Mouse (Mus musculus): ENCODE data around the gene H2al1j. TPM values are rescaled to one million over a fixed set of nuclear protein-coding genes. Genes with fewer than 3 reads are reported as not detected.
"Not testable (repeated sequence)": the region's sequence is repeated elsewhere in the genome, so short reads cannot be mapped to it uniquely, and the experiment has no call there.

Gene H2al1j
- total and polyA plus RNA-seq, 2 experiments from 2014 or later = not detected

DNA sequence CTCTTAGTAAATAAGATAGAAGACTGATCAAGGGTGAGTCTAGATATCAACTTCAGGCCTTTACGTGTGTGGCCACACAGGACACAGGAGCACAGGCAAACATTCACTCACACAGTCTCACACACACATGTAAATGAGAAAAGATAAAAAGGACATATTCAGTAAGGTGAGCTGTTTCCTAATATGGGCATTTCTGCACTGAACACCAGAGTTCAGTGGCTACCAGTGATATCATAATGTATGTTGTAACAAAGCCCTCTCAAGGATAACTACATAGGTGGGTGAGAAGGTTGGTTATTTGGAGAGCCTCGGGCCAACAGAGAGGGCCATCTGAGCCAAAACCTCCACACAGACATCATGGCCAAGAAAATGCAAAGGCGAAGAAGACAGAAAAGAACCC lies 16.0 kb upstream of the H2al1j start, which contains the start of gene H2al1e:
Gene H2al1e (plus strand): TSS at position 301 of the 400 bp plus-strand sequence.
- H3K9ac ChIP-seq (replicated peaks; ENCODE audit: low read depth, low read length); H3K27ac ChIP-seq (ENCODE audit: low read depth); H3K36me3 ChIP-seq (replicated peaks; ENCODE audit: control insufficient read depth, insufficient read depth, low read length); DNase-seq (ENCODE audit: low spot score); H3K27me3 ChIP-seq (ENCODE audit: control insufficient read depth, insufficient read depth, low read length); ATAC-seq (ENCODE audit: insufficient read depth, low read depth); H3K4me1 ChIP-seq (ENCODE audit: control insufficient read depth, insufficient read depth); H3K4me3 ChIP-seq (ENCODE audit: low read depth, low read length); H3K9me3 ChIP-seq (replicated peaks; ENCODE audit: control insufficient read depth, low read length); H3K4me2 ChIP-seq (ENCODE audit: low read depth, low read length): not testable (repeated sequence)
- no CpG with 5 or more reads among the region's 3 CpGs for WGBS

DNA sequence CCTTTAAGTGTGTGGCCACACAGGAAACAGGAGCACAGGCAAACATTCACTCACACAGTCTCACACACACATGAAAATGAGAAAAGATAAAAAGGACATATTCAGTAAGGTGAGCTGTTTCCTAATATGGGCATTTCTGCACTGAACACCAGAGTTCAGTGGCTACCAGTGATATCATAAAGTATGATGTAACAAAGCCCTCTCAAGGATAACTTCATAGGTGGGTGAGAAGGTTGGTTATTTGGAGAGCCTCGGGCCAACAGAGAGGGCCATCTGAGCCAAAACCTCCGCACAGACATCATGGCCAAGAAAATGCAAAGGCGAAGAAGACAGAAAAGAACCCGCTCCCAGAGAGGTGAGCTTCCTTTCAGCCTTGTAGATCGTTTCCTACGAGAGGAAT lies 12.8 kb upstream of the H2al1j start, which contains the start of gene H2al1f:
Gene H2al1f (plus strand): TSS at position 301 of the 400 bp plus-strand sequence.
- not testable (repeated sequence) for H3K4me1 ChIP-seq (ENCODE audit: control insufficient read depth, insufficient read depth); H3K36me3 ChIP-seq (replicated peaks; ENCODE audit: control insufficient read depth, insufficient read depth, low read length); ATAC-seq (ENCODE audit: insufficient read depth, low read depth); H3K4me3 ChIP-seq (ENCODE audit: low read depth, low read length); H3K9ac ChIP-seq (replicated peaks; ENCODE audit: low read depth, low read length); DNase-seq (ENCODE audit: low spot score); H3K9me3 ChIP-seq (replicated peaks; ENCODE audit: control insufficient read depth, low read length); H3K27ac ChIP-seq (ENCODE audit: low read depth); H3K4me2 ChIP-seq (ENCODE audit: low read depth, low read length); H3K27me3 ChIP-seq (ENCODE audit: control insufficient read depth, insufficient read depth, low read length)
- no CpG with 5 or more reads among the region's 6 CpGs for WGBS

DNA sequence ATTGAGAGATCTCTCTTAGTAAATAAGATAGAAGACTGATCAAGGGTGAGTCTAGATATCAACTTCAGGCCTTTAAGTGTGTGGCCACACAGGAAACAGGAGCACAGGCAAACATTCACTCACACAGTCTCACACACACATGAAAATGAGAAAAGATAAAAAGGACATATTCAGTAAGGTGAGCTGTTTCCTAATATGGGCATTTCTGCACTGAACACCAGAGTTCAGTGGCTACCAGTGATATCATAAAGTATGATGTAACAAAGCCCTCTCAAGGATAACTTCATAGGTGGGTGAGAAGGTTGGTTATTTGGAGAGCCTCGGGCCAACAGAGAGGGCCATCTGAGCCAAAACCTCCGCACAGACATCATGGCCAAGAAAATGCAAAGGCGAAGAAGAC lies 9.7 kb upstream of the H2al1j start, which contains the start of gene H2al1g:
Gene H2al1g (plus strand): TSS at position 301 of the 400 bp plus-strand sequence.
- not testable (repeated sequence) for H3K27me3 ChIP-seq (ENCODE audit: control insufficient read depth, insufficient read depth, low read length); H3K4me2 ChIP-seq (ENCODE audit: low read depth, low read length); H3K36me3 ChIP-seq (replicated peaks; ENCODE audit: control insufficient read depth, insufficient read depth, low read length); DNase-seq (ENCODE audit: low spot score); H3K9ac ChIP-seq (replicated peaks; ENCODE audit: low read depth, low read length); H3K27ac ChIP-seq (ENCODE audit: low read depth); ATAC-seq (ENCODE audit: insufficient read depth, low read depth); H3K4me3 ChIP-seq (ENCODE audit: low read depth, low read length); H3K9me3 ChIP-seq (replicated peaks; ENCODE audit: control insufficient read depth, low read length); H3K4me1 ChIP-seq (ENCODE audit: control insufficient read depth, insufficient read depth)
- WGBS = no CpG with 5 or more reads among the region's 3 CpGs

- H3K4me2 ChIP-seq (ENCODE audit: low read depth, low read length); ATAC-seq (ENCODE audit: insufficient read depth, low read depth); H3K27me3 ChIP-seq (ENCODE audit: control insufficient read depth, insufficient read depth, low read length); DNase-seq (ENCODE audit: low spot score); H3K36me3 ChIP-seq (replicated peaks; ENCODE audit: control insufficient read depth, insufficient read depth, low read length); H3K27ac ChIP-seq (ENCODE audit: low read depth); H3K9me3 ChIP-seq (replicated peaks; ENCODE audit: control insufficient read depth, low read length); H3K4me1 ChIP-seq (ENCODE audit: control insufficient read depth, insufficient read depth); H3K4me3 ChIP-seq (ENCODE audit: low read depth, low read length); H3K9ac ChIP-seq (replicated peaks; ENCODE audit: low read depth, low read length): not testable (repeated sequence)
- WGBS = no CpG with 5 or more reads among the region's 6 CpGs
Observed at GRCm38 (mm10) chrX:11321192-11321591, 6.4 kb upstream of the H2al1j start, which contains the start of gene H2al1h. H2al1h (plus strand) TSS chrX:11321492.

- DNase-seq (ENCODE audit: low spot score); H3K27ac ChIP-seq (ENCODE audit: low read depth); H3K4me2 ChIP-seq (ENCODE audit: low read depth, low read length); H3K9me3 ChIP-seq (replicated peaks; ENCODE audit: control insufficient read depth, low read length); ATAC-seq (ENCODE audit: insufficient read depth, low read depth); H3K36me3 ChIP-seq (replicated peaks; ENCODE audit: control insufficient read depth, insufficient read depth, low read length); H3K27me3 ChIP-seq (ENCODE audit: control insufficient read depth, insufficient read depth, low read length); H3K4me1 ChIP-seq (ENCODE audit: control insufficient read depth, insufficient read depth); H3K9ac ChIP-seq (replicated peaks; ENCODE audit: low read depth, low read length); H3K4me3 ChIP-seq (ENCODE audit: low read depth, low read length): not testable (repeated sequence)
- 76% methylated on average over 3 of the region's 5 CpGs for whole genome bisulfite sequencing
Observed at GRCm38 (mm10) chrX:11324359-11324758, 3.3 kb upstream of the H2al1j start, which contains the start of gene H2al1i. H2al1i (plus strand) TSS chrX:11324659.

DNA sequence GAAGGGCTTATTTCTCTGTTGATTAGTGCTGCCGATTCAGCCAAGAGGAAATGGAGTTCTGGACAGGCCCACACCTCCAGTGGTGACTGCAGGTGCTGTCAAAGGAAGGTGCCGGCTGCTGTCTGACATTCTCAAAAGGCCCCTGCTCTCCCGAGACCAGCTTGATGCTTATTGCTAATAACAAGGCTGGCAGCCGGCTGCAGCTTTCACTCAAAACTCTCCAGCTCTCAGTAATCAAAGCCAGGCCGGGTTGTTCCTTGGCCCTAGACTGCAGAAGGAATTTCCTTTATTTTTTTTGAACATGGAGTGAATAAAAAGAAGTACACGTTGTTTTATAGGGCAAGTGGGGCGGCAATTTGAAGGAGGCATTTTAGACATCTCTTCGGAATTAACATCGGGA lies 18.1 kb downstream of the H2al1j start:
- WGBS = 57% methylated on average over 9 of the region's 9 CpGs

More for the DNA sequence above, 18.1 kb downstream of the H2al1j start:
- Histone ChIP-seq H3K4me1 (ENCODE audit: control insufficient read depth, insufficient read depth) (no peaks in the 10 kb centered on the region), H3K4me3 (ENCODE audit: low read depth, low read length) (no peak overlapping the region), H3K9ac (replicated peaks; ENCODE audit: low read depth, low read length) (no peak overlapping the region), H3K4me2 (ENCODE audit: low read depth, low read length) (no peak overlapping the region), H3K27ac (ENCODE audit: low read depth) (no peak overlapping the region), H3K36me3 (replicated peaks; ENCODE audit: control insufficient read depth, insufficient read depth, low read length) (no peaks in the 10 kb centered on the region), H3K9me3 (replicated peaks; ENCODE audit: control insufficient read depth, low read length) (no peaks in the 10 kb centered on the region), H3K27me3 (ENCODE audit: control insufficient read depth, insufficient read depth, low read length) (no peaks in the 10 kb centered on the region)
- ATAC-seq (ENCODE audit: insufficient read depth, low read depth) = no peak
- no peak for DNase-seq (ENCODE audit: low spot score)
- no peak for TF ChIP-seq CTCF (IDR thresholded peaks at IDR 0.05; ENCODE audit: low read depth)
- no peak for TF ChIP-seq EP300 (IDR thresholded peaks at IDR 0.05; ENCODE audit: low read depth)

All from heart, postnatal 0 days (tissue).